Mouse (Mus musculus): ENCODE measurements around the gene Adm2.
A peak's percentile ranks its signal among the peaks of the same experiment; 100 is the strongest.

The Adm2 gene

DNA sequence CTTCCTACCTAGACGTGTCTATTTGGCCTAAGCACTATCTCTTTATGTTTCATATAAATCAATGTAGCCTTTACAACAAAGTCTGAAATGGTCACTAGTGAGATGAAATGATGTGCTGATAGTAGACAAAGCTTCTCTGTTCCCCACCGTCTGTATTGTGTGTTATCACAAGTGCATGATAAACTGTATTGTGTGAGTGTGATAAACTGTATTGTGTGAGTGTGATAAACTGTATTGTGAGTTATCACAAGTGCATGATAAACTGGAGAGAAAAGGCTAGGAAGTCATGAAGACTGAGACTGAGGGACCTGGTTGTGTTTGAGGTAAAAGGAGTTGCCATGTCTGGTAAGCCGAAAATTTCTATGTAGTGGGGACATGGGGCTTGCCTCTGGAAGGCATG, 36.3 kb downstream of the Adm2 start:
- no peak for DNase-seq

DNA sequence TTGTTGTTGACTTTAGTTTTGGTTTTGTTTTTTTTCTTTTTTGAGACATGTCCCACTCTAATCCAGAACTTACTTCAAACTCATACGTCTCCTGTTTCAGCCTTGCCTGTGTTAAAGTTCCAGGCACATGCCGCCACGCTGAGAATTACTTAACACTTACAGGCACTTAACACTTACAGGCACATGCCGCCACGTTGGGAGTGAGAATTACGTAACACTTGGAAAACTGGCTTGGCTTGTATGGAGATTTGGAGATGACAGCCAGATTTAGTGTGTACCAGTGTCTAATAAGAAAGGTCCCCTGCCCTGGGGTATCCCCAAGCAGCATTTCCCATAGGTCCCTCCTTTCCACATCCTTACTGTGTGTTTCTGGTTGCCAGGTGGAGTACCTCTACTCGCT, 40.5 kb downstream of the Adm2 start:
- no peak for DNase-seq

DNA sequence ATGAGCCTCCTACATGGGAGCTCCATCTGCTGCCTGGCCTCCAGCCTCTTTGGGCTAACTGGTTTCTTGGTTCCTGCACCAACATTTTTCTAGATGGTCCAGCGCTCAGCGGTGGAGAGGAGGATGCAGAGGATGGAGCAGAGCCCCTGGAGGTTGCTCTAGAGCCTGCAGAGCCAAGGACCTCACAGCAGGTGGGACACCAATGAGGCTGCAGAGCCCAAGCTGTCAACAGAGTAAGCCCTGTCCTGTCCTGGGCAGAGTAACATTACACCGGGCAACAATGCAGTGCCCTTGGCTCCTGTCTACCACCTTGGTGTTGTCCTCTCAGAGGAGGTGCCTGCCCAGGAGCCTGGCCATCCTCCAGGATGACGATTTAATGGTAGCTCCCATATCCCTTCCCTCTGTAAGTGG, 42.6 kb downstream of the Adm2 start:
- DNase-seq: no peak

DNA sequence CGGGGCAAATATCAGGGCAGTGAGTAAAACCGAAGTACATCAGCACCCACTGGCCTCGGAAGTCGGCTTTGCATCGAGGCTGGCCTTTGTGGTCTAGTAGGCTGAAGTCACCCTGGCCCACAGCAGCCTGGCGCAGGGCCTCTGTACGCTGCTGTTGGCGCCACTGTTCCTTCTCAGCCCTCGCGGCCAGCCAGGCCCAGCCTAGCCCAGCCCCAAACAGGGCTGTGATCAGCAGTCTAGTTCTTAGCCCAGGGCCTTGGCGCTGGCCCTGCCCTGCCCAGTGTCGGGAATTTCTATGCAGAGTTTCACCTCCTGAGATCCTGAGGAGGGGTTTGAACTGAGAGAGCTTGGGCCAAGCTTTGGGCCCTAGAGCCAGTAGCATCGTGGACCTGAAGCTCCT, 49.5 kb downstream of the Adm2 start:
- DNase-seq: no peak

DNA sequence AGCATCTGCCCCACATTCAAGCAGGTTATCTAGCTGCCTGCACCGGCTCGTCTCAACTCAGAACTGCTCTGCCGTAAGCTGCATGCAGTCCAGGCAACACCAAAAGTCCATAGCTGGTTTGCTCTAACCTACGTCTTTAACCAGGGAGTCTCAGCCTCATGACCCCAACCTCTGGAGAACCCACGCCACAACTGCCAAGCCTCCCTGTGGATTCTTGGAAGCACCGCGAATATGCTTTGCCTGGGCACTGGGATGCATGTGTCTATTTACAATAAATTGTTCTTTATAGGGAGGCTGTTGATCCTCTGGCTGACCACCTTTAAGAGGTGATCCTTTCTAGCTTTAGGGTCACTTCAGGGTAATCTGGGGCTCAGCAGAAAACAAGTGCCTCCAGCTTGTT, 50.0 kb downstream of the Adm2 start:
- DNase-seq: no peak

DNA sequence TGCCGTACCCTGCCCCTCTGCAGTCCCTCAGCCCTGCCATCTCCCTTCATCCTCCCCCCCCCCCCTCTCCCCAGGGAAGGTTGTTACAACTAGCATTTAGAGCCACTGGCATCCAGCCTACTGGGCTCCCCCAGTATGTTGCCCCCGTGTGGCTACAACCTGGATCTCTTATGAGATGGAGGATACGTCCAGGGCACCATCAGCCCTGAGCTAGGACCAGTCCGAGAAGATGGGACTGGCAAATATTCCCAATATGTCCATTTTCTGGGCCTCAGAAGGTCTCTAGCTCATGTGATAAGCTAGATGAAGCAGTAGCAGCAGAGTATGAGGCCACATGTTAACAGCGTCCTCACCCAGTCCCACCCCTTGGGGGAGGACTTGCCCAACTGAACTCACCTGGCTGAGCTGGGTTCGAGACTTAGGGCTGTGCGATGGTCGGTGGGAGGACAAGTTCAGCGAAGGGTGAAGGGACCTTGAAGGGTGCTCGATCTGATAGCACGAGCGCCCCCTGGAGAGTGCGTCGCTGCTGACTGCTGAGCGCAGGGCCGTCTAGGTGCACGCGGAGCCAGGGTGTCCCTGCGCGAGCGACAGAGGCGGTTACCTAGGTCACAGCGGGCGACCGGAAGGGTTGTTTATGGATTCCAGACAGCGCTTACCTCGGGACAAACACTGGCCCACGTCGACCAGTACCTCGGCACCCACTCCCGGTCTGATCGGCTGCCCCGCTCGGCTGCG, 50.7 kb downstream of the Adm2 start:
- DNase-seq: peak; percentile 75 to 89

DNA sequence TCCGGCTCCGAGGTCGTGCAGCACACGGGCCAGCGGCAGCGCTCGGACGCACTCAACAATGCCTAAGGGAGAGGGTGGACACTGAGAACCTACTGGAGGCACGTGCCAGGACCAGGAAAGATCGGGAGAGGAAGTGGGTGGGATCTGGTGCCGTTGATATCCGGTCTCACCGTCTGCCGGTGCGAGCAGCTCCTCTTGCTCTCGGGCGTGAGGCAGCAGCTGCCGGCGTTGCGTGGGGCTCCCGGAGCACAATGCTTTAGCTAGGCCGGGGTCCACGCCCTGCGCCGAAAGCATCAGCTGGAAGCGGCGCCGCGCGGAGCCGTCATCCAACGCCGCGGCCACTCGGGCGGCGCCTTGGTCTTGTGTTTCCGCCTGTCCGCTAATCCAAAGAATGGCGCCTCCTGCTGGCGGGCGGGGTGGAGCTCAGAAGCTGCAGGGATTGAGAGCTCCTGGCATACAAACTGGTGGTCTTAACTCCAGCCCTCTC, 51.3 kb downstream of the Adm2 start, which contains the start of gene Sco2:
Gene Sco2 (minus strand): TSS at position 85 of the 487 bp plus-strand sequence.
- DNase-seq: peak; percentile 81 to 96
